ENCODE assay signal across 25 mouse cellular contexts in genomic region chr7:73626291-73626690, GRCm38 (mm10).
DNase-seq lines count a peak whose midpoint lies in the region; ATAC-seq and TF ChIP-seq lines count a peak whose summit lies in the region.
"Had no signal": no experiment of that assay in that cellular context is flagged by ENCODE, and none has a peak within 500 bp of the region (broad histone marks: within the 10 kb centered on the region; RNA-seq: fewer than 3 reads in every experiment).

No protein-coding gene starts in this region.

- WGBS in limb, embryonic 12.5 days = 22% methylated on average over 7 of the region's 7 CpGs

- H3K9ac ChIP-seq in ES-Bruce4 (ENCODE audit: low read depth, poor library complexity, severe bottlenecking) (0 out of 2 replicates have a peak overlapping the region, but pooled peaks have one; percentile 31), ES-E14 (ENCODE audit: insufficient read depth, low read depth, low read length, poor library complexity, severe bottlenecking) (peak overlapping the region; percentile 26; the same call in 1 of the 2 replicates)
- H3K9ac ChIP-seq in limb, embryonic 12.5 days (replicated peaks) = no peak overlapping the region
- H3K9ac ChIP-seq: embryonic facial prominence, embryonic 15.5 days; liver, embryonic 14.5 days; stomach, embryonic 15.5 days had no signal

- in situ Hi-C loops in ES-E14 (cut with MboI; ENCODE audit: low sequenced_read_pairs in 2 of 2, unreplicated experiment in 2 of 2) = no loop called here

- TF ChIP-seq CTCF in layer of hippocampus, adult 2 months (conservative IDR thresholded peaks at IDR 0.05) = no peak
- TF ChIP-seq CTCF in ES-Bruce4 (IDR thresholded peaks at IDR 0.05; ENCODE audit: low read depth, low read length) = no peak

- no peak for DNase-seq in layer of hippocampus, adult 2 months (ENCODE audit: low spot score in 2 of 2)
- DNase-seq in layer of hippocampus, postnatal 14 days (ENCODE audit: low spot score in 2 of 2) = no peak
- no peak for DNase-seq in ES-E14 (ENCODE audit: low read depth, low spot score)
- DNase-seq in adrenal gland, postnatal 4 days (ENCODE audit: low spot score in 2 of 2) = no peak
- DNase-seq: adrenal gland, postnatal 36 days; cerebellum, adult 11 months; cerebellum, adult 9-11 months; gastrocnemius, postnatal 14 days; heart, adult 11 months; kidney, adult 18-20 months; kidney, postnatal 14 days; left cerebral cortex, postnatal 4 days; thymus, adult 18-20 months; thymus, postnatal 36 days had no signal

- no peaks in the 10 kb centered on the region for H3K27me3 ChIP-seq in ES-Bruce4 (ENCODE audit: control insufficient read depth, insufficient read depth, low read length, poor library complexity, severe bottlenecking)
- no peaks in the 10 kb centered on the region for H3K27me3 ChIP-seq in limb, embryonic 12.5 days
- H3K27me3 ChIP-seq: embryonic facial prominence, embryonic 15.5 days; stomach, embryonic 15.5 days had no signal

- peak overlapping the region; percentile 72 for H3K27ac ChIP-seq in layer of hippocampus, adult 2 months
- H3K27ac ChIP-seq in ES-Bruce4 (ENCODE audit: insufficient read depth, low read length) (0 out of 2 replicates have a peak overlapping the region, but pooled peaks have one; percentile 55), ES-E14 (ENCODE audit: insufficient read depth, low read depth, low read length, poor library complexity, severe bottlenecking) (no peak overlapping the region; the same call in 1 of the 2 replicates)
- H3K27ac ChIP-seq in limb, embryonic 12.5 days = peak overlapping the region; percentile 66
- H3K27ac ChIP-seq: embryonic facial prominence, embryonic 15.5 days; hindbrain, postnatal 0 days; liver, embryonic 14.5 days; macrophage; stomach, embryonic 15.5 days had no signal

- H3K36me3 ChIP-seq in ES-Bruce4 (ENCODE audit: control insufficient read depth, insufficient read depth, low read length, poor library complexity, severe bottlenecking) (no peaks in the 10 kb centered on the region), ES-E14 (ENCODE audit: control insufficient read depth, insufficient read depth, low read length, poor library complexity, severe bottlenecking) (no peaks in the 10 kb centered on the region)
- H3K36me3 ChIP-seq in limb, embryonic 12.5 days = no peaks in the 10 kb centered on the region
- H3K36me3 ChIP-seq: embryonic facial prominence, embryonic 15.5 days; stomach, embryonic 15.5 days had no signal

- no peak overlapping the region for H3K4me3 ChIP-seq in layer of hippocampus, adult 2 months
- H3K4me3 ChIP-seq in ES-Bruce4 (ENCODE audit: low read depth, low read length) = no peak overlapping the region
- H3K4me3 ChIP-seq in ES-E14 (ENCODE audit: insufficient read depth in 1 of 2, low read depth in 1 of 2, low read length in 2 of 2, poor library complexity in 1 of 2, severe bottlenecking in 1 of 2) = no peak overlapping the region
- H3K4me3 ChIP-seq in limb, embryonic 12.5 days (replicated peaks) = no peak overlapping the region
- H3K4me3 ChIP-seq: embryonic facial prominence, embryonic 15.5 days; stomach, embryonic 15.5 days had no signal

- peak; percentile 40; the same call in 1 of the 2 replicates for ATAC-seq in limb, embryonic 12.5 days (ENCODE audit: insufficient number of reproducible peaks, insufficient read depth, low FRiP score, low TSS enrichment, low read depth)
- ATAC-seq in erythroid progenitor cell, adult 5-6 weeks (replicated peaks; ENCODE audit: low FRiP score, poor library complexity, severe bottlenecking) = no peak
- ATAC-seq: hindbrain, postnatal 0 days; lung, postnatal 0 days; midbrain, embryonic 16.5 days had no signal

- H3K9me3 ChIP-seq in ES-Bruce4 (replicated peaks; ENCODE audit: control insufficient read depth, insufficient read depth, low read length, poor library complexity, severe bottlenecking) (no peaks in the 10 kb centered on the region), ES-E14 (ENCODE audit: control insufficient read depth, insufficient read depth, low read depth, low read length) (no peaks in the 10 kb centered on the region)
- no peaks in the 10 kb centered on the region for H3K9me3 ChIP-seq in limb, embryonic 12.5 days
- H3K9me3 ChIP-seq: embryonic facial prominence, embryonic 15.5 days; stomach, embryonic 15.5 days had no signal

- no peak for TF ChIP-seq POLR2A in ES-Bruce4 (IDR thresholded peaks at IDR 0.05; ENCODE audit: insufficient read depth, low read length)

- H3K4me1 ChIP-seq in ES-Bruce4 (ENCODE audit: control insufficient read depth, insufficient read depth, low read length) (peaks cover 5% of the 10 kb centered on the region), ES-E14 (ENCODE audit: control insufficient read depth in 2 of 2, insufficient read depth in 2 of 2, low read length in 2 of 2, poor library complexity in 1 of 2) (peaks cover 0 to 28% of the 10 kb centered on the region in 2 experiments; a peak in 2 of 4 replicates)
- H3K4me1 ChIP-seq in limb, embryonic 12.5 days (replicated peaks) = peaks cover 29% of the 10 kb centered on the region

- H3K4me2 ChIP-seq in limb, embryonic 12.5 days = peak overlapping the region; percentile 39
- H3K4me2 ChIP-seq: embryonic facial prominence, embryonic 15.5 days; heart, embryonic 11.5 days; stomach, embryonic 15.5 days had no signal

- no peak for TF ChIP-seq EP300 in ES-Bruce4 (IDR thresholded peaks at IDR 0.05; ENCODE audit: insufficient read depth, low read depth, low read length)

TF ChIP-seq in ES-E14, 5 proteins besides CTCF, POLR2A, EP300 and RAD21:
- TF ChIP-seq HCFC1 (IDR thresholded peaks at IDR 0.05; ENCODE audit: borderline replicate concordance, insufficient read depth, low read length) (no peak), ZNF384 (IDR thresholded peaks at IDR 0.05; ENCODE audit: low read depth, low read length) (no peak)
